Mouse (Mus musculus): ENCODE results near the gene Pmis2. TPM values are rescaled to one million over a fixed set of nuclear protein-coding genes. Genes with fewer than 3 reads are reported as not detected.

Pmis2 gene
- polyA plus RNA-seq, 1 experiment = not detected

GRCm38 (mm10) chr7:30706214-30706882 is 34.9 kb upstream of the Pmis2 start:
- Histone ChIP-seq H3K9ac (ENCODE audit: low read depth, poor library complexity, severe bottlenecking) (no peak overlapping the region), H3K27me3 (ENCODE audit: control insufficient read depth, insufficient read depth, low read length, poor library complexity, severe bottlenecking) (no peaks in the 10 kb centered on the region), H3K4me1 (ENCODE audit: control insufficient read depth, insufficient read depth, low read length) (no peaks in the 10 kb centered on the region), H3K4me3 (ENCODE audit: low read depth, low read length) (no peak overlapping the region), H3K36me3 (ENCODE audit: control insufficient read depth, insufficient read depth, low read length, poor library complexity, severe bottlenecking) (no peaks in the 10 kb centered on the region), H3K27ac (ENCODE audit: insufficient read depth, low read length) (no peak overlapping the region), H3K9me3 (replicated peaks; ENCODE audit: control insufficient read depth, insufficient read depth, low read length, poor library complexity, severe bottlenecking) (no peaks in the 10 kb centered on the region)
- TF ChIP-seq EP300 (IDR thresholded peaks at IDR 0.05; ENCODE audit: insufficient read depth, low read depth, low read length) (no peak), CTCF (IDR thresholded peaks at IDR 0.05; ENCODE audit: low read depth, low read length) (no peak), POLR2A (IDR thresholded peaks at IDR 0.05; ENCODE audit: insufficient read depth, low read length) (no peak)

- Histone ChIP-seq H3K36me3 (ENCODE audit: control insufficient read depth, insufficient read depth, low read length, poor library complexity, severe bottlenecking) (no peaks in the 10 kb centered on the region), H3K9me3 (replicated peaks; ENCODE audit: control insufficient read depth, insufficient read depth, low read length, poor library complexity, severe bottlenecking) (no peaks in the 10 kb centered on the region), H3K27me3 (ENCODE audit: control insufficient read depth, insufficient read depth, low read length, poor library complexity, severe bottlenecking) (no peaks in the 10 kb centered on the region), H3K4me3 (ENCODE audit: low read depth, low read length) (no peak within 1 kb of the TSS), H3K27ac (ENCODE audit: insufficient read depth, low read length) (no peak within 1 kb of the TSS), H3K9ac (ENCODE audit: low read depth, poor library complexity, severe bottlenecking) (no peak within 1 kb of the TSS), H3K4me1 (ENCODE audit: control insufficient read depth, insufficient read depth, low read length) (peaks cover 2% of the 10 kb centered on the region)
- no peak for TF ChIP-seq EP300 (IDR thresholded peaks at IDR 0.05; ENCODE audit: insufficient read depth, low read depth, low read length)
- TF ChIP-seq CTCF (IDR thresholded peaks at IDR 0.05; ENCODE audit: low read depth, low read length) = no peak
- TF ChIP-seq POLR2A (IDR thresholded peaks at IDR 0.05; ENCODE audit: insufficient read depth, low read length) = no peak
These were observed 27.2 kb upstream of the Pmis2 start, which contains the start of gene 2200002J24Rik for GRCm38 (mm10) chr7:30698589-30698988. Gene 2200002J24Rik, plus strand, starts transcription at chr7:30698926.

GRCm38 (mm10) chr7:30698101-30698500 is 26.7 kb upstream of the Pmis2 start:
- Histone ChIP-seq H3K27ac (ENCODE audit: insufficient read depth, low read length) (no peak overlapping the region), H3K4me1 (ENCODE audit: control insufficient read depth, insufficient read depth, low read length) (peaks cover 2% of the 10 kb centered on the region), H3K9me3 (replicated peaks; ENCODE audit: control insufficient read depth, insufficient read depth, low read length, poor library complexity, severe bottlenecking) (no peaks in the 10 kb centered on the region), H3K27me3 (ENCODE audit: control insufficient read depth, insufficient read depth, low read length, poor library complexity, severe bottlenecking) (no peaks in the 10 kb centered on the region), H3K36me3 (ENCODE audit: control insufficient read depth, insufficient read depth, low read length, poor library complexity, severe bottlenecking) (no peaks in the 10 kb centered on the region), H3K9ac (ENCODE audit: low read depth, poor library complexity, severe bottlenecking) (no peak overlapping the region), H3K4me3 (ENCODE audit: low read depth, low read length) (no peak overlapping the region)
- no peak for TF ChIP-seq EP300 (IDR thresholded peaks at IDR 0.05; ENCODE audit: insufficient read depth, low read depth, low read length)
- no peak for TF ChIP-seq CTCF (IDR thresholded peaks at IDR 0.05; ENCODE audit: low read depth, low read length)
- TF ChIP-seq POLR2A (IDR thresholded peaks at IDR 0.05; ENCODE audit: insufficient read depth, low read length) = no peak

GRCm38 (mm10) chr7:30688325-30688724 is 16.9 kb upstream of the Pmis2 start:
- H3K27ac ChIP-seq (ENCODE audit: insufficient read depth, low read length) = no peak overlapping the region
- no peaks in the 10 kb centered on the region for H3K9me3 ChIP-seq (replicated peaks; ENCODE audit: control insufficient read depth, insufficient read depth, low read length, poor library complexity, severe bottlenecking)
- H3K36me3 ChIP-seq (ENCODE audit: control insufficient read depth, insufficient read depth, low read length, poor library complexity, severe bottlenecking) = no peaks in the 10 kb centered on the region
- H3K27me3 ChIP-seq (ENCODE audit: control insufficient read depth, insufficient read depth, low read length, poor library complexity, severe bottlenecking) = no peaks in the 10 kb centered on the region
- TF ChIP-seq CTCF (IDR thresholded peaks at IDR 0.05; ENCODE audit: low read depth, low read length) (no peak), EP300 (IDR thresholded peaks at IDR 0.05; ENCODE audit: insufficient read depth, low read depth, low read length) (no peak), POLR2A (IDR thresholded peaks at IDR 0.05; ENCODE audit: insufficient read depth, low read length) (no peak)
- no peak overlapping the region for H3K9ac ChIP-seq (ENCODE audit: low read depth, poor library complexity, severe bottlenecking)
- no peak overlapping the region for H3K4me3 ChIP-seq (ENCODE audit: low read depth, low read length)
- H3K4me1 ChIP-seq (ENCODE audit: control insufficient read depth, insufficient read depth, low read length) = no peaks in the 10 kb centered on the region

- H3K36me3 ChIP-seq (ENCODE audit: control insufficient read depth, insufficient read depth, low read length, poor library complexity, severe bottlenecking) = no peaks in the 10 kb centered on the region
- no peaks in the 10 kb centered on the region for H3K4me1 ChIP-seq (ENCODE audit: control insufficient read depth, insufficient read depth, low read length)
- no peaks in the 10 kb centered on the region; the same call in 1 of the 2 replicates for H3K27me3 ChIP-seq (ENCODE audit: control insufficient read depth, insufficient read depth, low read length, poor library complexity, severe bottlenecking)
- H3K9ac ChIP-seq (ENCODE audit: low read depth, poor library complexity, severe bottlenecking) = no peak overlapping the region
- H3K9me3 ChIP-seq (replicated peaks; ENCODE audit: control insufficient read depth, insufficient read depth, low read length, poor library complexity, severe bottlenecking) = no peaks in the 10 kb centered on the region
- no peak overlapping the region for H3K27ac ChIP-seq (ENCODE audit: insufficient read depth, low read length)
- TF ChIP-seq CTCF (IDR thresholded peaks at IDR 0.05; ENCODE audit: low read depth, low read length) (no peak), EP300 (IDR thresholded peaks at IDR 0.05; ENCODE audit: insufficient read depth, low read depth, low read length) (no peak), POLR2A (IDR thresholded peaks at IDR 0.05; ENCODE audit: insufficient read depth, low read length) (no peak)
- no peak overlapping the region for H3K4me3 ChIP-seq (ENCODE audit: low read depth, low read length)
These were observed 12.0 kb upstream of the Pmis2 start for GRCm38 (mm10) chr7:30683425-30683824.

GRCm38 (mm10) chr7:30681897-30682296 is 10.5 kb upstream of the Pmis2 start:
- H3K27ac ChIP-seq (ENCODE audit: insufficient read depth, low read length) = no peak overlapping the region
- H3K4me3 ChIP-seq (ENCODE audit: low read depth, low read length) = no peak overlapping the region
- H3K4me1 ChIP-seq (ENCODE audit: control insufficient read depth, insufficient read depth, low read length) = no peaks in the 10 kb centered on the region
- no peaks in the 10 kb centered on the region for H3K9me3 ChIP-seq (replicated peaks; ENCODE audit: control insufficient read depth, insufficient read depth, low read length, poor library complexity, severe bottlenecking)
- H3K27me3 ChIP-seq (ENCODE audit: control insufficient read depth, insufficient read depth, low read length, poor library complexity, severe bottlenecking) = no peaks in the 10 kb centered on the region; the same call in 1 of the 2 replicates
- TF ChIP-seq POLR2A (IDR thresholded peaks at IDR 0.05; ENCODE audit: insufficient read depth, low read length) = no peak
- TF ChIP-seq EP300 (IDR thresholded peaks at IDR 0.05; ENCODE audit: insufficient read depth, low read depth, low read length) = no peak
- TF ChIP-seq CTCF (IDR thresholded peaks at IDR 0.05; ENCODE audit: low read depth, low read length) = no peak
- H3K36me3 ChIP-seq (ENCODE audit: control insufficient read depth, insufficient read depth, low read length, poor library complexity, severe bottlenecking) = no peaks in the 10 kb centered on the region
- H3K9ac ChIP-seq (ENCODE audit: low read depth, poor library complexity, severe bottlenecking) = no peak overlapping the region

Data from ES-Bruce4 (cell line).